Mouse (Mus musculus) thymus, postnatal 14 days (tissue): ENCODE data around the gene Bmpr1b.

ENCODE experiments used
- DNase-seq: peaks from one replicate; pipeline ENCODE4 v3.0.0; 2021

Gene Bmpr1b

GRCm38 (mm10) chr3:141897698-141898097 lies 271.5 kb downstream of the Bmpr1b start:
- DNase-seq, result no peak

- DNase-seq, result no peak
Observed at GRCm38 (mm10) chr3:141896870-141897554, 272.2 kb downstream of the Bmpr1b start.

GRCm38 (mm10) chr3:141895096-141895495 lies 274.1 kb downstream of the Bmpr1b start:
- no peak for DNase-seq

- no peak for DNase-seq
Observed at GRCm38 (mm10) chr3:141890668-141891067, 278.6 kb downstream of the Bmpr1b start.

GRCm38 (mm10) chr3:141887476-141888274 lies 281.6 kb downstream of the Bmpr1b start:
- no peak for DNase-seq

- no peak for DNase-seq
Observed at GRCm38 (mm10) chr3:141884190-141884589, 285.0 kb downstream of the Bmpr1b start.

GRCm38 (mm10) chr3:141882496-141882895 lies 286.7 kb downstream of the Bmpr1b start:
- DNase-seq, result no peak

- DNase-seq, result no peak
Observed at GRCm38 (mm10) chr3:141872337-141873042, 296.7 kb downstream of the Bmpr1b start.

- no peak for DNase-seq
Observed at GRCm38 (mm10) chr3:141871805-141872204, 297.4 kb downstream of the Bmpr1b start.

GRCm38 (mm10) chr3:141862816-141863461 lies 306.3 kb downstream of the Bmpr1b start:
- peak; percentile 4 for DNase-seq

- DNase-seq, result no peak
Observed at GRCm38 (mm10) chr3:141857123-141857522, 312.1 kb downstream of the Bmpr1b start.

GRCm38 (mm10) chr3:141854339-141854738 lies 314.9 kb downstream of the Bmpr1b start:
- no peak for DNase-seq

- DNase-seq, result no peak
Observed at GRCm38 (mm10) chr3:141850141-141850540, 319.1 kb downstream of the Bmpr1b start.

- DNase-seq, result no peak
Observed at GRCm38 (mm10) chr3:141849206-141849605, 320.0 kb downstream of the Bmpr1b start.

- DNase-seq, result no peak
Observed at GRCm38 (mm10) chr3:141838864-141839263, 330.4 kb downstream of the Bmpr1b start.

GRCm38 (mm10) chr3:141831135-141831534 lies 338.1 kb downstream of the Bmpr1b start:
- no peak for DNase-seq

- no peak for DNase-seq
Observed at GRCm38 (mm10) chr3:141828301-141828700, 340.9 kb downstream of the Bmpr1b start.

GRCm38 (mm10) chr3:141819331-141819941 lies 349.8 kb downstream of the Bmpr1b start:
- no peak for DNase-seq

GRCm38 (mm10) chr3:141818615-141819312 lies 350.5 kb downstream of the Bmpr1b start:
- no peak for DNase-seq

- no peak for DNase-seq
Observed at GRCm38 (mm10) chr3:141814776-141815175, 354.4 kb downstream of the Bmpr1b start.

- no peak for DNase-seq
Observed at GRCm38 (mm10) chr3:141811348-141811747, 357.9 kb downstream of the Bmpr1b start.

- no peak for DNase-seq
Observed at GRCm38 (mm10) chr3:141810944-141811343, 358.3 kb downstream of the Bmpr1b start.
